Mouse (Mus musculus): Measurements from ENCODE around the gene Snap25. TPM values are rescaled to one million over a fixed set of nuclear protein-coding genes. Genes with fewer than 3 reads are reported as not detected.

Snap25 gene
- total and polyA plus RNA-seq, 2 experiments from 2014 or later = 0.33 TPM; not detected in 1

- Histone ChIP-seq H3K4me2 (ENCODE audit: low read depth, low read length) (no peak overlapping the region), H3K4me1 (ENCODE audit: control insufficient read depth, insufficient read depth) (no peaks in the 10 kb centered on the region), H3K36me3 (replicated peaks; ENCODE audit: control insufficient read depth, insufficient read depth, low read length) (no peaks in the 10 kb centered on the region), H3K27me3 (ENCODE audit: control insufficient read depth, insufficient read depth, low read length) (no peaks in the 10 kb centered on the region), H3K9me3 (replicated peaks; ENCODE audit: control insufficient read depth, low read length) (peaks cover 5% of the 10 kb centered on the region; the same call in 1 of the 2 replicates), H3K9ac (replicated peaks; ENCODE audit: low read depth, low read length) (no peak overlapping the region), H3K27ac (ENCODE audit: low read depth) (no peak overlapping the region), H3K4me3 (ENCODE audit: low read depth, low read length) (no peak overlapping the region)
- ATAC-seq (ENCODE audit: insufficient read depth, low read depth) = no peak
- TF ChIP-seq EP300 (IDR thresholded peaks at IDR 0.05; ENCODE audit: low read depth) = no peak
- TF ChIP-seq CTCF (IDR thresholded peaks at IDR 0.05; ENCODE audit: low read depth) = no peak
- WGBS = 53% methylated on average over 2 of the region's 2 CpGs
- no peak for DNase-seq (ENCODE audit: low spot score)
Observed at GRCm38 (mm10) chr2:136742230-136742629, 29.0 kb downstream of the Snap25 start.

DNA sequence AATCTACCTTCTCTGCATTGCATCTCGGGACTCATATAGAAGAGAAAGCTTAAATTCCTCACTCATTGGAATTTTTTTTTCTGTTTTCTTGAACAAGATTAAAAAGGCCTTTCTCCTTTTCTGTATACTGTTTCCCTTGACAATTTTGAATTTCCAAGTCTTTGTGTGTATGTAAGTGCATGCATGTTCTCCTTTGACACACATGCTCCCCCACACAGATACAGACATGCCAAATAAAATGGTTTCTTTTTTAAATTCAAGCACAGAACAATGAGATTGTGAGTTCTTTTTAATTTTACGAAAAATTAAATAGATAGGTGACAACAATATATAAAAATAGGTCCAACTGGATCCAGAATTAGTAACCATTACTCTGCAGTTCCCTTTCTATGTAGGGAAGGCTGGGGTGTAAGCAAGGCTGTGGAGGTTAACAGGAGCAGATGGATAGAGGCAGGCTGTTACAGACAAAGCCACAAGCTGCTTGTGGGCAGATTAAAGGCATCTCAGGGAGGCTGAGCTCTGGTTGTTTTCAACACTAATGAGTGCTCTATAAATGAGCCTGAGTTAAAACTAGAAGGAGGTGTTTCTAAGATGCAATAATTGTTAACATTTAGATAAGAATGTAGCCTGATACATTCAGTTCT is 31.6 kb downstream of the Snap25 start:
- WGBS = 66% methylated on average over 2 of the region's 2 CpGs
- no peaks in the 10 kb centered on the region for H3K36me3 ChIP-seq (replicated peaks; ENCODE audit: control insufficient read depth, insufficient read depth, low read length)
- H3K9ac ChIP-seq (replicated peaks; ENCODE audit: low read depth, low read length) = no peak overlapping the region

DNA sequence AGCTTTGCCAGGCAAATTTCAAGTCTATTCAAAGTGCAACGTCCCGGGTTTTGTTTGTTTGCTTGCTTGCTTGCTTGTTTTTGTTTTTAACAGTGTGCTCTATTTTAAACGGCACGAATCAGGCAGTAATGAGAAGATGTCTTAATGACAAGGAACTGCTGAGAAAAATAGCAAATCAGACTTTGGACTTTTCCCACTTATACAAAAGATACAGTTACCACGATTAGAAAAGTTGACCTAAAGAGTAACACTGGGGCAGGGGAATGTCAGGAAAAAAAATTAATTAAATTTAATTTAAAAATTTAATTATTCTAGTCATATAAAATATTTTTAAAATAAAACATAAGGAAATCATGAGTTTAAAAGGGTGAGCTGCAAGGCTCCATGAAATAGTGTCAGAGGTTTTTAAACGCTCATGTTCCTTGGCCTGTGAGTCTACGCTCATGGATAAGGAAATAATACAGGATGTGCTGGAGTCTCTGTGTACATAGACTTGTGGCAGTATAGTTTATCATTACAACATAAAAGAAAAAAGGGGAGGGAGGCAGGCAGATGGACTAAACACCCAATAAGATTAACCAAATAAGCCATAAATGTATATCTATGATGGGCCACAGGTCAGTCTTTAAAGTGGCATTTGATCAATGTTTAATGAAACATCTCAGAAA is 32.2 kb downstream of the Snap25 start:
- TF ChIP-seq CTCF (IDR thresholded peaks at IDR 0.05; ENCODE audit: low read depth) (no peak), EP300 (IDR thresholded peaks at IDR 0.05; ENCODE audit: low read depth) (no peak)
- Histone ChIP-seq H3K27ac (ENCODE audit: low read depth) (no peak overlapping the region), H3K9ac (replicated peaks; ENCODE audit: low read depth, low read length) (no peak overlapping the region), H3K36me3 (replicated peaks; ENCODE audit: control insufficient read depth, insufficient read depth, low read length) (no peaks in the 10 kb centered on the region), H3K4me3 (ENCODE audit: low read depth, low read length) (no peak overlapping the region), H3K4me2 (ENCODE audit: low read depth, low read length) (no peak overlapping the region), H3K27me3 (ENCODE audit: control insufficient read depth, insufficient read depth, low read length) (no peaks in the 10 kb centered on the region), H3K4me1 (ENCODE audit: control insufficient read depth, insufficient read depth) (no peaks in the 10 kb centered on the region), H3K9me3 (replicated peaks; ENCODE audit: control insufficient read depth, low read length) (no peaks in the 10 kb centered on the region)
- no peak for DNase-seq (ENCODE audit: low spot score)
- no peak for ATAC-seq (ENCODE audit: insufficient read depth, low read depth)
- 58% methylated on average over 7 of the region's 7 CpGs for WGBS

More for the DNA sequence above, 31.6 kb downstream of the Snap25 start:
- Histone ChIP-seq H3K4me1 (ENCODE audit: control insufficient read depth, insufficient read depth) (no peaks in the 10 kb centered on the region), H3K4me3 (ENCODE audit: low read depth, low read length) (no peak overlapping the region), H3K27ac (ENCODE audit: low read depth) (no peak overlapping the region), H3K9me3 (replicated peaks; ENCODE audit: control insufficient read depth, low read length) (peaks cover under 1% of the 10 kb centered on the region; the same call in 1 of the 2 replicates), H3K27me3 (ENCODE audit: control insufficient read depth, insufficient read depth, low read length) (no peaks in the 10 kb centered on the region), H3K4me2 (ENCODE audit: low read depth, low read length) (no peak overlapping the region)
- no peak for ATAC-seq (ENCODE audit: insufficient read depth, low read depth)
- TF ChIP-seq EP300 (IDR thresholded peaks at IDR 0.05; ENCODE audit: low read depth) = no peak
- TF ChIP-seq CTCF (IDR thresholded peaks at IDR 0.05; ENCODE audit: low read depth) = no peak
- DNase-seq (ENCODE audit: low spot score) = no peak

DNA sequence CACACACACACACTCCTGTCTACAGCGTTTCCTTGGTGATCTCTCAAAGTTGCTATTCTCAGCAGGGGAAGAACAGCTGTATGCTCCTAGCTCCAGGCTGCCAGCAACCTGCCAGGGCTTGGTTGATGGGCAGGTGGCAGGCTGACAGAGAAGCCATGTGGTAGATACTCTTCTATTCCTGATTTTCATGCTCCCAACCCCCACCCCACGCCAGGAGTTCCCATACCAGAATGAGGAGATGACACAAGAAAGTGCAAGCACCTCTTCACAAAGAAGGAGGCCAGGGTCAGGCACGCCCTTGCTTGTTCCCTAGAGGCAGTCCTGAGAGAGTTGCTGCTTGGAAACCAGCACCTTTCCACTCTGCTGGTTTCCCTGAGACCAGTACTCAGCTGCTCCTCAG is 40.4 kb downstream of the Snap25 start:
- H3K36me3 ChIP-seq (replicated peaks; ENCODE audit: control insufficient read depth, insufficient read depth, low read length) = no peaks in the 10 kb centered on the region
- H3K4me1 ChIP-seq (ENCODE audit: control insufficient read depth, insufficient read depth) = no peaks in the 10 kb centered on the region
- H3K4me3 ChIP-seq (ENCODE audit: low read depth, low read length) = no peak overlapping the region
- H3K9me3 ChIP-seq (replicated peaks; ENCODE audit: control insufficient read depth, low read length) = no peaks in the 10 kb centered on the region
- no peak overlapping the region for H3K4me2 ChIP-seq (ENCODE audit: low read depth, low read length)
- WGBS = 21% methylated on average over 3 of the region's 3 CpGs
- H3K9ac ChIP-seq (replicated peaks; ENCODE audit: low read depth, low read length) = no peak overlapping the region
- no peak for ATAC-seq (ENCODE audit: insufficient read depth, low read depth)
- DNase-seq (ENCODE audit: low spot score) = no peak
- H3K27me3 ChIP-seq (ENCODE audit: control insufficient read depth, insufficient read depth, low read length) = no peaks in the 10 kb centered on the region
- no peak overlapping the region for H3K27ac ChIP-seq (ENCODE audit: low read depth)
- TF ChIP-seq CTCF (IDR thresholded peaks at IDR 0.05; ENCODE audit: low read depth) = no peak
- TF ChIP-seq EP300 (IDR thresholded peaks at IDR 0.05; ENCODE audit: low read depth) = no peak

- TF ChIP-seq CTCF (IDR thresholded peaks at IDR 0.05; ENCODE audit: low read depth) = no peak
- no peak for TF ChIP-seq EP300 (IDR thresholded peaks at IDR 0.05; ENCODE audit: low read depth)
- WGBS = 84% methylated on average over 5 of the region's 5 CpGs
- Histone ChIP-seq H3K27me3 (ENCODE audit: control insufficient read depth, insufficient read depth, low read length) (no peaks in the 10 kb centered on the region), H3K36me3 (replicated peaks; ENCODE audit: control insufficient read depth, insufficient read depth, low read length) (no peaks in the 10 kb centered on the region), H3K9ac (replicated peaks; ENCODE audit: low read depth, low read length) (no peak overlapping the region), H3K27ac (ENCODE audit: low read depth) (no peak overlapping the region), H3K4me2 (ENCODE audit: low read depth, low read length) (no peak overlapping the region), H3K4me3 (ENCODE audit: low read depth, low read length) (no peak overlapping the region), H3K4me1 (ENCODE audit: control insufficient read depth, insufficient read depth) (no peaks in the 10 kb centered on the region), H3K9me3 (replicated peaks; ENCODE audit: control insufficient read depth, low read length) (no peaks in the 10 kb centered on the region)
- ATAC-seq (ENCODE audit: insufficient read depth, low read depth) (no peak), DNase-seq (ENCODE audit: low spot score) (no peak)
Observed at GRCm38 (mm10) chr2:136758809-136759551, 45.7 kb downstream of the Snap25 start.

Data from heart, postnatal 0 days (tissue).